Mouse (Mus musculus): Measurements from ENCODE around the gene Ercc1. TPM values are rescaled to one million over a fixed set of nuclear protein-coding genes. Genes with fewer than 3 reads are reported as not detected.

Ercc1 gene
- polyA plus RNA-seq, 1 experiment from 2014 or later = 68.4 TPM

GRCm38 (mm10) chr7:19338060-19338459 is 6.5 kb upstream of the Ercc1 start:
- Histone ChIP-seq H3K9me3 (replicated peaks; ENCODE audit: low read length) (no peaks in the 10 kb centered on the region), H3K4me1 (replicated peaks; ENCODE audit: insufficient read depth, low read length) (peaks cover 14% of the 10 kb centered on the region; the same call in 1 of the 2 replicates), H3K36me3 (ENCODE audit: insufficient read depth, low read length) (no peaks in the 10 kb centered on the region), H3K27ac (no peak overlapping the region), H3K4me2 (ENCODE audit: low read length) (no peak overlapping the region), H3K9ac (ENCODE audit: low read depth, low read length) (no peak overlapping the region), H3K27me3 (ENCODE audit: insufficient read depth, low read length) (0 out of 2 replicates have a peak, but pooled peaks cover 6% of the 10 kb centered on the region), H3K4me3 (replicated peaks; ENCODE audit: low read depth, low read length) (no peak overlapping the region)
- no peak for DNase-seq (ENCODE audit: low spot score)
- TF ChIP-seq CTCF (IDR thresholded peaks at IDR 0.05; ENCODE audit: low read depth) = no peak
- 56% methylated on average over 2 of the region's 2 CpGs for WGBS
- no peak for ATAC-seq (replicated peaks; ENCODE audit: low FRiP score, low read depth)

- Histone ChIP-seq H3K4me2 (ENCODE audit: low read length) (no peak overlapping the region), H3K36me3 (ENCODE audit: insufficient read depth, low read length) (no peaks in the 10 kb centered on the region), H3K27ac (no peak overlapping the region), H3K9ac (ENCODE audit: low read depth, low read length) (no peak overlapping the region), H3K4me3 (replicated peaks; ENCODE audit: low read depth, low read length) (no peak overlapping the region), H3K9me3 (replicated peaks; ENCODE audit: low read length) (no peaks in the 10 kb centered on the region), H3K4me1 (replicated peaks; ENCODE audit: insufficient read depth, low read length) (peaks cover 14% of the 10 kb centered on the region; the same call in 1 of the 2 replicates), H3K27me3 (ENCODE audit: insufficient read depth, low read length) (0 out of 2 replicates have a peak, but pooled peaks cover 6% of the 10 kb centered on the region)
- ATAC-seq (replicated peaks; ENCODE audit: low FRiP score, low read depth) (no peak), DNase-seq (ENCODE audit: low spot score) (peak; percentile 24)
- 62% methylated on average over 7 of the region's 7 CpGs for WGBS
- no peak for TF ChIP-seq CTCF (IDR thresholded peaks at IDR 0.05; ENCODE audit: low read depth)
Observed at GRCm38 (mm10) chr7:19338596-19338995, 6.0 kb upstream of the Ercc1 start.

- DNase-seq (ENCODE audit: low spot score) (no peak), ATAC-seq (replicated peaks; ENCODE audit: low FRiP score, low read depth) (no peak)
- Histone ChIP-seq H3K4me3 (replicated peaks; ENCODE audit: low read depth, low read length) (no peak overlapping the region), H3K4me2 (ENCODE audit: low read length) (peak overlapping the region; percentile 86; the same call in 1 of the 2 replicates), H3K9ac (ENCODE audit: low read depth, low read length) (no peak overlapping the region), H3K27me3 (ENCODE audit: insufficient read depth, low read length) (0 out of 2 replicates have a peak, but pooled peaks cover 6% of the 10 kb centered on the region), H3K36me3 (ENCODE audit: insufficient read depth, low read length) (no peaks in the 10 kb centered on the region), H3K9me3 (replicated peaks; ENCODE audit: low read length) (no peaks in the 10 kb centered on the region), H3K4me1 (replicated peaks; ENCODE audit: insufficient read depth, low read length) (peaks cover 20% of the 10 kb centered on the region), H3K27ac (no peak overlapping the region)
- WGBS = 21% methylated on average over 10 of the region's 10 CpGs
- TF ChIP-seq CTCF (IDR thresholded peaks at IDR 0.05; ENCODE audit: low read depth) = no peak
Observed at GRCm38 (mm10) chr7:19341250-19341649, 3.3 kb upstream of the Ercc1 start.

- DNase-seq (ENCODE audit: low spot score) (peak; percentile 37), ATAC-seq (replicated peaks; ENCODE audit: low FRiP score, low read depth) (no peak)
- 1% methylated on average over 39 of the region's 41 CpGs for whole genome bisulfite sequencing
- no peak overlapping the region for H3K27ac ChIP-seq
- peaks cover 20% of the 10 kb centered on the region for H3K4me1 ChIP-seq (replicated peaks; ENCODE audit: insufficient read depth, low read length)
- H3K36me3 ChIP-seq (ENCODE audit: insufficient read depth, low read length) = no peaks in the 10 kb centered on the region
- H3K9me3 ChIP-seq (replicated peaks; ENCODE audit: low read length) = no peaks in the 10 kb centered on the region
- peak overlapping the region; percentile 43; the same call in 1 of the 2 replicates for H3K9ac ChIP-seq (ENCODE audit: low read depth, low read length)
- H3K4me3 ChIP-seq (replicated peaks; ENCODE audit: low read depth, low read length) = peak overlapping the region; percentile 40
- TF ChIP-seq CTCF (IDR thresholded peaks at IDR 0.05; ENCODE audit: low read depth) = no peak
- H3K4me2 ChIP-seq (ENCODE audit: low read length) = peak overlapping the region; percentile 86
- H3K27me3 ChIP-seq (ENCODE audit: insufficient read depth, low read length) = 0 out of 2 replicates have a peak, but pooled peaks cover 6% of the 10 kb centered on the region
Observed at GRCm38 (mm10) chr7:19341761-19342409, 2.7 kb upstream of the Ercc1 start.

GRCm38 (mm10) chr7:19342481-19343027 is 2.0 kb upstream of the Ercc1 start:
- 0 out of 2 replicates have a peak, but pooled peaks cover 6% of the 10 kb centered on the region for H3K27me3 ChIP-seq (ENCODE audit: insufficient read depth, low read length)
- H3K4me3 ChIP-seq (replicated peaks; ENCODE audit: low read depth, low read length) = peak overlapping the region; percentile 40
- peak overlapping the region; percentile 86 for H3K4me2 ChIP-seq (ENCODE audit: low read length)
- peak; percentile 85 for DNase-seq (ENCODE audit: low spot score)
- no peak overlapping the region for H3K27ac ChIP-seq
- H3K36me3 ChIP-seq (ENCODE audit: insufficient read depth, low read length) = no peaks in the 10 kb centered on the region
- WGBS = under 1% methylated on average over 27 of the region's 27 CpGs
- peak; percentile 99 for TF ChIP-seq CTCF (IDR thresholded peaks at IDR 0.05; ENCODE audit: low read depth)
- H3K9ac ChIP-seq (ENCODE audit: low read depth, low read length) = no peak overlapping the region; the same call in 1 of the 2 replicates
- peaks cover 20% of the 10 kb centered on the region for H3K4me1 ChIP-seq (replicated peaks; ENCODE audit: insufficient read depth, low read length)
- no peaks in the 10 kb centered on the region for H3K9me3 ChIP-seq (replicated peaks; ENCODE audit: low read length)
- no peak for ATAC-seq (replicated peaks; ENCODE audit: low FRiP score, low read depth)

GRCm38 (mm10) chr7:19343210-19343808 is 1.3 kb upstream of the Ercc1 start:
- WGBS = under 1% methylated on average over 11 of the region's 11 CpGs
- Histone ChIP-seq H3K4me3 (replicated peaks; ENCODE audit: low read depth, low read length) (no peak overlapping the region; the same call in 1 of the 2 replicates), H3K27ac (no peak overlapping the region), H3K9ac (ENCODE audit: low read depth, low read length) (no peak overlapping the region), H3K4me1 (replicated peaks; ENCODE audit: insufficient read depth, low read length) (peaks cover 20% of the 10 kb centered on the region), H3K9me3 (replicated peaks; ENCODE audit: low read length) (no peaks in the 10 kb centered on the region), H3K4me2 (ENCODE audit: low read length) (peak overlapping the region; percentile 39), H3K36me3 (ENCODE audit: insufficient read depth, low read length) (peaks cover 7% of the 10 kb centered on the region; the same call in 1 of the 2 replicates), H3K27me3 (ENCODE audit: insufficient read depth, low read length) (0 out of 2 replicates have a peak, but pooled peaks cover 6% of the 10 kb centered on the region)
- DNase-seq (ENCODE audit: low spot score) (peak; percentile 89), ATAC-seq (replicated peaks; ENCODE audit: low FRiP score, low read depth) (no peak)
- peak; percentile 93 for TF ChIP-seq CTCF (IDR thresholded peaks at IDR 0.05; ENCODE audit: low read depth)
